Mouse (Mus musculus) testis, adult 2 months (tissue): ENCODE results near the gene Marf1. TPM values are rescaled to one million over a fixed set of nuclear protein-coding genes. Genes with fewer than 3 reads are reported as not detected.
"Not testable (repeated sequence)": the region's sequence is repeated elsewhere in the genome, so short reads cannot be mapped to it uniquely, and the experiment has no call there.

Source experiments
- H3K27ac ChIP-seq: fragments of 200-500 bp; 2 replicates; pipeline ENCODE4 v1.5.1; 2012; ENCODE audit warnings: low read depth, low read length; ENCODE audit not compliant: control insufficient read depth, insufficient read depth
- H3K27me3 ChIP-seq: fragments of 200-500 bp; 2 replicates; pipeline ENCODE4 v1.6.1; 2012; ENCODE audit warnings: mild to moderate bottlenecking, low read length, moderate library complexity; ENCODE audit not compliant: control insufficient read depth, insufficient read depth
- H3K36me3 ChIP-seq: fragments of 200-500 bp; 2 replicates; pipeline ENCODE4 v1.6.1; 2012; ENCODE audit warnings: mild to moderate bottlenecking, low read length; ENCODE audit not compliant: control insufficient read depth, insufficient read depth
- H3K4me1 ChIP-seq: fragments of 200-500 bp; 2 replicates; pipeline ENCODE4 v1.6.1; 2012; ENCODE audit warnings: low read length; ENCODE audit not compliant: control insufficient read depth, insufficient read depth
- H3K4me3 ChIP-seq: fragments of 200-500 bp; 2 replicates; pipeline ENCODE4 v1.5.1; 2012; ENCODE audit warnings: low read depth, mild to moderate bottlenecking, low read length, moderate library complexity, mixed read lengths; ENCODE audit not compliant: control insufficient read depth
- CTCF ChIP-seq: fragments of 200-500 bp; IDR thresholded peaks from 2 replicates; pipeline ENCODE4 v1.5.1; 2012; ENCODE audit warnings: low read depth, mild to moderate bottlenecking, inconsistent platforms, low read length, moderate library complexity; ENCODE audit not compliant: control insufficient read depth, insufficient read depth, insufficient replicate concordance
- POLR2A ChIP-seq: fragments of 200-500 bp; IDR thresholded peaks from 2 replicates; pipeline ENCODE4 v1.6.1; 2012; ENCODE audit warnings: low read depth, mild to moderate bottlenecking, inconsistent platforms, low read length, moderate library complexity; ENCODE audit not compliant: control insufficient read depth
- polyA plus RNA-seq: library from polyadenylated mRNA; depleted of rRNA; stranded (reverse); fragments of >200 nt; gene quantifications from 2 replicates; pipeline ENCODE4 v1.2.3, GENCODE M21; 2012; rRNA removed

Gene Marf1
- polyA plus RNA-seq, 1 experiment = 10.5 TPM

DNA sequence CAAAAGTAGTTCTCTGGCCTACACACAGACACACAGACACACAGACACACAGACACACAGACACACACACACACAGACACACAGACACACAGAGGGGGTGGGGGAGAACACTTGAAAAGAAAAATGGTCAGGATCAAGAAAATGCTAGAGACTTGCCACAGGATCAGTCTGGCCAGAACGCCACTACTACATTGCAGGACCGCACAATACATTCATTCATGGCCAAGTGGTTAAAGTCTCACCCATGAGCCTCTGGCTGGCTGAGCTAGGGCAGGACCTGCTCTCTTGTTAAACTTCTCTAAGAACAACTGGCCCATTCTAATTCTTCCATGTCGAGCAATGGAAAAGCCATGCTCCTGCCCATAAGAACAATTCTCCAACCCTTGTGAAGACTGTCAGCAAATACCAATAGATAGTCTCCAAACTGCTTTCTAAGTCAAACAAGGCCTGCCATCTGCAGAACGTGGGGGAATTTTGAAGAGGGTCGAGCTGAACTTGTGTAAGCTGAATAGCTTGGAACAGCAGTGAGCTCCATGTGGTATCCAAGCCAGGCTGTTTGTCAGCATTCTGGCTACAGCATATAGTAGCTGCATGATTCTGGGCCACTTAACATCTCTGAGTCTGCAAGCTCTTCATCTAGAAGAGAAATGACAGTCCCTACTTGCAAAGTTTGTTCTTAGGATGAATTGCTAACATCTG is 92.5 kb downstream of the Marf1 start:
- TF ChIP-seq POLR2A (no peak), CTCF (no peak)
- Histone ChIP-seq H3K4me3 (no peak overlapping the region), H3K27ac (no peak overlapping the region), H3K27me3 (no peaks in the 10 kb centered on the region), H3K36me3 (no peaks in the 10 kb centered on the region), H3K4me1 (no peaks in the 10 kb centered on the region)

DNA sequence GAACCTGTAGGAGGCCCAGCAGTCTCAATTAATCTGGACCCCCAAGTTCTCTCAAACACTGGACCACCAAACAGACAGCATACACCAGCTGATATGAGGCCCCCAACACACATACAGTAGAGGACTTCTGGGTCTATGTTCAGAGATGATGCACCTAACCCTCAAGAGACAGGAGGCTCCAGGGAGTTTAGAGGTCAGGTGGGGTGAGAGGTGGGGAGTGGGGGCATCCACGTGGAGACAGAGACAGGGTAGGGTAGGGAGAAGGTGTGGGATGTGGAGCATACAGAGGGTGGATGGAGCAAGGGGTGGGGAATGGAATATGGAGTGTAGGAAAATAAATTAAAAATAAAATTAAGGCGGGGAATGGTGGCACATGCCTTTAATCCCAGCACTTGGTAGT is 94.5 kb downstream of the Marf1 start:
- not testable (repeated sequence) for H3K27me3 ChIP-seq, H3K36me3 ChIP-seq, H3K27ac ChIP-seq, H3K4me3 ChIP-seq, H3K4me1 ChIP-seq

DNA sequence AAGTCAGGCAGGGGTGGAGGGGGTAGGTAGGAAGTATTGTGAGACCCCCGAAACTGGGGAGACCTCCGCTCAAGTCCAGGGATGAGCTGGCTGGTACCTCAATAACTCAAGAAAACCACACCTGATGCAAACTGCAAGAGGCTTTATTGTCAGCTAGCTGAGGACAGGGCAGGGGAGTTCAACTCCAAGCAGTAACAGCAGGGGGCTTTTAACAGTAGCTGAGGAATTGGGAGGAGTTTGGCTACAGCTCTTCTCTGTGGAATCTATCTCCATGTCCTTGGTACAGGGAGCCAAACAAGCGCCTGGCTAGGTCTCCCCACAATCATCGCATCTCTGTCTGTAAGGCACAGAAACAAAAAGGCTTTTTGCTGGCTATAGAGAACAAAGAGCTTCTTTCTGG is 96.6 kb downstream of the Marf1 start:
- H3K4me3 ChIP-seq, H3K27me3 ChIP-seq: not testable (repeated sequence)

DNA sequence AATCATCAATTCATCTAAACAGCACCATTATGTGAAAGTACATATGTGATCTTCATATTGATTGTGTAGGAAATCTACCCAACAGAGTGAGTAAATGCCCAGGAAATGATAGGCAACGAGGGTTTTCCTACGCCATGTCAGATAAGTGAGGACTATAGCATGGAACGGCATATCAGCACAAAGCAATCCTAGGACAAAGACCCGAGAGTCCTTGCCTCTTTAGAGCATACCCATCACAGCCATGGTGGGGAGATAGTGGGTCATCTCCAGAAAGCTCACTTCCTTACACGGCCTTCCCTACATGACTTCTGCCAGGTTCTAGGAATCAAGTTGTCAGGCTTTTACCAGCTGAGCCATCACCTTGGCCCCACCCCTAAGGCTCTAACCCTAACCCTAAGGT is 103.3 kb downstream of the Marf1 start:
- TF ChIP-seq POLR2A (no peak), CTCF (no peak)
- no peaks in the 10 kb centered on the region for H3K36me3 ChIP-seq
- H3K27me3 ChIP-seq = no peaks in the 10 kb centered on the region
- H3K4me3 ChIP-seq = no peak overlapping the region
- H3K4me1 ChIP-seq = no peaks in the 10 kb centered on the region
- H3K27ac ChIP-seq = no peak overlapping the region

More for the DNA sequence above, 96.6 kb downstream of the Marf1 start:
- H3K27ac ChIP-seq, H3K36me3 ChIP-seq, H3K4me1 ChIP-seq: not testable (repeated sequence)

Other genes starting within 250 kb of the Marf1 start
- gene 2900011O08Rik, start 176.7 kb downstream of the Marf1 start, polyA plus RNA-seq = 17.3 and 20.2 TPM in 2 replicates
- 226 and 269 TPM in 2 replicates for gene Ifitm7, start 176.5 kb downstream of the Marf1 start, polyA plus RNA-seq
- gene Nde1, start 76 bp downstream of the Marf1 start, polyA plus RNA-seq = 11.9 and 12.9 TPM in 2 replicates
- gene Myh11, start 128.0 kb upstream of the Marf1 start, polyA plus RNA-seq = 8.4 and 22.6 TPM in 2 replicates
- 25.5 and 28.5 TPM in 2 replicates for gene Fopnl, start 154.1 kb upstream of the Marf1 start, polyA plus RNA-seq
- gene Abcc1, start 198.2 kb upstream of the Marf1 start, polyA plus RNA-seq = 22.5 and 31.1 TPM in 2 replicates